Mouse (Mus musculus) E14TG2a.4 (cell line): ENCODE results near the gene Cacng8.

Experiments used
- H3K27me3 ChIP-seq: 2 replicates; pipeline ENCODE4 v1.6.1; 2014; ENCODE audit warnings: low read length, control low read depth; ENCODE audit not compliant: insufficient read depth
- H3K36me3 ChIP-seq: 2 replicates; pipeline ENCODE4 v1.6.1; 2014; ENCODE audit warnings: low read length, control low read depth; ENCODE audit not compliant: insufficient read depth
- H3K4me1 ChIP-seq: replicated peaks from 2 replicates; pipeline ENCODE4 v1.6.1; 2014; ENCODE audit warnings: low read depth, low read length, control low read depth
- H3K4me3 ChIP-seq: replicated peaks from 2 replicates; pipeline ENCODE4 v1.5.1; 2014; ENCODE audit warnings: mild to moderate bottlenecking, low read length
- H3K9me3 ChIP-seq: 2 replicates; pipeline ENCODE4 v1.6.1; 2014; ENCODE audit warnings: low read length, control low read depth
- CTCF ChIP-seq: conservative IDR thresholded peaks from 2 replicates; pipeline ENCODE4 v1.5.1; 2014; ENCODE audit warnings: low read length
- NANOG ChIP-seq: IDR thresholded peaks from 2 replicates; pipeline ENCODE4 v1.6.1; 2014; ENCODE audit warnings: borderline replicate concordance, low read length, mixed read lengths
- POU5F1 ChIP-seq: IDR thresholded peaks from 2 replicates; pipeline ENCODE4 v1.6.1; 2014; ENCODE audit warnings: low read length, borderline replicate concordance

The Cacng8 gene

GRCm38 (mm10) chr7:3360678-3361077 lies 29.8 kb upstream of the Cacng8 start:
- Histone ChIP-seq H3K27me3 (no peaks in the 10 kb centered on the region), H3K4me3 (no peak overlapping the region), H3K36me3 (peaks cover 13% of the 10 kb centered on the region; the same call in 1 of the 2 replicates), H3K4me1 (peaks cover 48% of the 10 kb centered on the region), H3K9me3 (no peaks in the 10 kb centered on the region)
- TF ChIP-seq CTCF (no peak), NANOG (no peak), POU5F1 (no peak)

GRCm38 (mm10) chr7:3365547-3366279 lies 24.8 kb upstream of the Cacng8 start:
- peaks cover 59% of the 10 kb centered on the region for H3K4me1 ChIP-seq
- H3K27me3 ChIP-seq = no peaks in the 10 kb centered on the region
- TF ChIP-seq CTCF (no peak), POU5F1 (no peak), NANOG (no peak; the same call in 1 of the 2 replicates)
- peak overlapping the region; percentile 81 for H3K4me3 ChIP-seq
- peaks cover 5% of the 10 kb centered on the region; the same call in 1 of the 2 replicates for H3K36me3 ChIP-seq
- no peaks in the 10 kb centered on the region for H3K9me3 ChIP-seq

DNA sequence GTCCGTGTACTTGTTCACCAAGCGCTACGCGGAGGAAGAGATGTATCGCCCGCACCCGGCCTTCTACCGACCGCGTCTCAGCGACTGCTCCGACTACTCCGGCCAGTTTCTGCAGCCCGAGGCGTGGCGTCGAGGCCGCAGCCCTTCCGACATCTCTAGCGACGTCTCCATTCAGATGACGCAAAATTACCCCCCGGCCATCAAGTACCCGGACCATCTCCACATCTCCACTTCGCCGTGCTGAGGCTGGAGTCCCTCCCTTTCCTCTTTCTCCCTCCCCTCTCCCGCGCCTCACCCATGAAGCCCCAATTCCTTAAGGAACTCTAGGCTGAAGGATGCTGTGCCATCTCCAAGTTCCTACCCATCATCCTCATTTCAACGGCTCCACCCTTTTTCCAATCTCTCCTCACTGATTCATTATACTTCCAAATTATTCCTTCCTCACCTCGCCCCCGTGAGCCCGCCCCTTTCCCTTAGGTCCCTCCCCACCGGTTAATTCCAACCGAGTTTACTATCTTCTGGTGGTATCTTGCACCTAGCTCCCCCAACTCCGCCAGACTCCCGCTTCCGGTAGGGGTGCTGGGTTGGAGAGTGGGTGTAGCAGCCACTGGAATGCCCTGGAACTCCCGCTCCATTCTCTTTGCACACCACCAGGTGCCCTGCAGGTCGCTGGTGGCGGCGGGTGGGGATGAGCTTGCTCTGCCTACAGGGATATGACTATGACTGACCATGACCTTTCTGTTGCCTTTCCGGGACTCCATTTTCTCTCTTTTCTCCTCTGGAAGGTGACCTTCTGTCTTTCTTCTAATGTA lies 23.6 kb upstream of the Cacng8 start:
- no peaks in the 10 kb centered on the region for H3K27me3 ChIP-seq
- peak overlapping the region; percentile 81 for H3K4me3 ChIP-seq
- H3K9me3 ChIP-seq = no peaks in the 10 kb centered on the region
- TF ChIP-seq CTCF (no peak), NANOG (no peak), POU5F1 (no peak)
- H3K36me3 ChIP-seq = peaks cover 5% of the 10 kb centered on the region; the same call in 1 of the 2 replicates
- peaks cover 70% of the 10 kb centered on the region for H3K4me1 ChIP-seq

DNA sequence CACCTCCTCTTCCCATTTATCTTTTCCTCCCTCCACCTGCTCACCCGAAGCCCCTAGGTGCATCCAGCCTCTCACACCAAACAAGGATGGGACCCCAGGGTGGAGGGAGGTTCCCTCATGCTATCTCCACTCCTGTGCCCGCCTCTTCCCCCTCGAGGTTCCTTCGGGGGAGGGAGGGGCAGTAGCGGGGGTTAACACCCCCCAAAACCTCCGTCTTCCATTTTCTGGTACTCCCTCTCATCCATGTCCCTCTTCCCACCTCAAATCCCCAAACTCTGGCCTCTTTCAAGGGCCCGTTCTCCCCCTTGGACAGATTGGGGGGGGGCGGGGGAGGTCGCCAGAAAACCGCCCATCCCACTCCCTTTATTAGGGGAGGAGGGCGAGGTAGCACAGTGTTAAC lies 22.9 kb upstream of the Cacng8 start:
- no peak for TF ChIP-seq POU5F1
- TF ChIP-seq CTCF = no peak
- TF ChIP-seq NANOG = no peak
- H3K27me3 ChIP-seq = no peaks in the 10 kb centered on the region

GRCm38 (mm10) chr7:3368311-3368710 lies 22.2 kb upstream of the Cacng8 start:
- Histone ChIP-seq H3K9me3 (no peaks in the 10 kb centered on the region), H3K4me3 (peak overlapping the region; percentile 62), H3K36me3 (peaks cover 5% of the 10 kb centered on the region; the same call in 1 of the 2 replicates), H3K4me1 (peaks cover 82% of the 10 kb centered on the region), H3K27me3 (no peaks in the 10 kb centered on the region)
- TF ChIP-seq POU5F1 (no peak), NANOG (no peak), CTCF (no peak)

More for the DNA sequence above, 22.9 kb upstream of the Cacng8 start:
- Histone ChIP-seq H3K4me3 (peak overlapping the region; percentile 81), H3K36me3 (peaks cover 5% of the 10 kb centered on the region; the same call in 1 of the 2 replicates), H3K9me3 (no peaks in the 10 kb centered on the region), H3K4me1 (peaks cover 76% of the 10 kb centered on the region)

DNA sequence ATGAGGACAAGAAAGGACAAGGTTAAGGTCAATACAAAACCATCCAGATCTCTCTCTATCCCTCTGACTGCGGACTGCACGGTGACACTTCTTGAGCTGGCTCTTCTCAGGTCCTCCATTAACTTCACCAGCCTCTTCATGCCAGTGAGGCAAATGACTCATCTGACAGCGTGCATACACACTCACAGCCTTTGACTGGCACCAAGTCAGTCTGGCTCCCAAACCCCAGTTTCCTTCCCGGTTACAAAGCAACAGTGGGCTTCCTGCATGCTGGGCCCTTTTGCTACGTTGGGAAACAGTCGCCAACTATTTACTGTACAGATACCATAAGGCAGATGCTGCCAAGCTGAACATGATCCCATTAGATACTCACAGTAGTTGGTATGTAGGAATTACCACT lies 21.3 kb upstream of the Cacng8 start:
- no peak for TF ChIP-seq NANOG
- no peak for TF ChIP-seq CTCF
- TF ChIP-seq POU5F1 = no peak
- Histone ChIP-seq H3K27me3 (no peaks in the 10 kb centered on the region), H3K9me3 (no peaks in the 10 kb centered on the region), H3K4me1 (peaks cover 88% of the 10 kb centered on the region), H3K36me3 (peaks cover 3% of the 10 kb centered on the region; the same call in 1 of the 2 replicates), H3K4me3 (no peak overlapping the region)

DNA sequence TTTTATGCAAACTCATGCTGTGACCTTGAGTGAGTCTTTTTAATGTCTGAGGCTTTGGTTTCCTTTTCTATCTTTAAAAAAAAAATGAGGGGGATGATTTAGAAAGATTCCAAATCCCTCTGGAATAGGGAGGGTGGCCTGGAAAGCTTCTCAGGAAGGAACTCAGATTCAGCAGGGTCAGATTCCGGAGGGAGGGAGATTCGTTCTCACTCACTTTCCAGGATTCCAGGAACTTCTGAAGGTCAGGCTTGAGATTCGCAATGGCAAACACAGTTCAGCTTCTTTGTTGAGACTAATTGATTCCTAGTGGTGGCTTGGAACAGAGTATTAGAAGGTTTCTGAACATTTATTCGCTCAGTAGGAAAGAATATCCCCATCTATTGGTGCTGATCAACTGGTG lies 20.1 kb upstream of the Cacng8 start:
- Histone ChIP-seq H3K27me3 (no peaks in the 10 kb centered on the region), H3K4me3 (peak overlapping the region; percentile 45), H3K9me3 (no peaks in the 10 kb centered on the region), H3K4me1 (peaks cover 76% of the 10 kb centered on the region), H3K36me3 (no peaks in the 10 kb centered on the region)
- no peak for TF ChIP-seq POU5F1
- TF ChIP-seq NANOG = peak; percentile 58; the same call in 1 of the 2 replicates

DNA sequence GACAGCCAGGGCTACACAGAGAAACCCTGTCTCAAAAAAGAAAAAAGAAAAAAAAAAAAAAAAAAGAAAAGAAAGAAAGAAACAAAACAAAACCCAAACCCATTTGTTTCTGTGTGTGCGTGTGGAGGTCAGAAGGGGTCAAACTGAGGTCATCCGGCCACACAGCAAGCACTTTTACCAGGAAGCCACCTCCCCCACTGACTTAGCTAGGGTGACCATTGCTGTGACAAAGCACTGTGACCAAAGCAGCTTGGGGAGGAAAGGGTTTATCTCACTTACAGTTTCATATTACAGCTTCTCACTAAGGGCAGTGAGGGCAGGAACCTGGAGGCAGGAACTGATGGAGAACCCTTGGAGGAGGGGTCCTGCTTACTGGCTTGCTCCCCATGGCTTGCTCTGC lies 18.1 kb upstream of the Cacng8 start:
- TF ChIP-seq CTCF = no peak
- no peak for TF ChIP-seq NANOG
- TF ChIP-seq POU5F1 = no peak

More for the DNA sequence above, 18.1 kb upstream of the Cacng8 start:
- peaks cover 64% of the 10 kb centered on the region for H3K4me1 ChIP-seq
- no peaks in the 10 kb centered on the region for H3K36me3 ChIP-seq
- no peak overlapping the region for H3K4me3 ChIP-seq
- no peaks in the 10 kb centered on the region for H3K27me3 ChIP-seq
- no peaks in the 10 kb centered on the region for H3K9me3 ChIP-seq
